Mouse (Mus musculus) gonadal fat pad, adult 2 months (tissue): ENCODE measurements at regions not wholly inside any gene's neighbourhood (a gene's known extent, or its start where the extent isn't known, plus 50 kb on each side); places are given as distances from the start of the nearest gene placed in this dataset.
"Not testable (repeated sequence)": the region's sequence is repeated elsewhere in the genome, so short reads cannot be mapped to it uniquely, and the experiment has no call there.

Experiments used
- DNase-seq: peaks from one replicate; pipeline ENCODE4 v3.0.0-alpha.2; 2012; ENCODE audit warnings: low read depth

DNA sequence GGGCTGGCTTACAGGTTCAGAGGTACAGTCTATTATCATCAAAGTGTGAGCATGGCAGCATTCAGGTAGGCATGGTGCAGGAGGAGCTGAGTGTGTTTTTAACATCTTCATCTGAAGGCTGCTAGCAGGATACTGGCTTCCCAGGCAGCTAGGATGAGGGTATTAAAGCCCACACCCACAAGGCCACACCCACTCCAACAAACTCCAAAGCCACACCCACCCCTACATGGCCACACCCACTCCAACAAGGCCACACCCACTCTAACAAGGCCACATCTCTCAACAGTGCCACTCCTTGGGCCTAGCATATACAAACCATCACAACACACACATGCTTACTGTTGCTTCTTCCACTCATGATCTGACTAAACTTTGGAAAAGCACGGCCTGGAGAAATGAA lies 172.5 kb downstream of the Msrb3 start:
- DNase-seq = no peak

DNA sequence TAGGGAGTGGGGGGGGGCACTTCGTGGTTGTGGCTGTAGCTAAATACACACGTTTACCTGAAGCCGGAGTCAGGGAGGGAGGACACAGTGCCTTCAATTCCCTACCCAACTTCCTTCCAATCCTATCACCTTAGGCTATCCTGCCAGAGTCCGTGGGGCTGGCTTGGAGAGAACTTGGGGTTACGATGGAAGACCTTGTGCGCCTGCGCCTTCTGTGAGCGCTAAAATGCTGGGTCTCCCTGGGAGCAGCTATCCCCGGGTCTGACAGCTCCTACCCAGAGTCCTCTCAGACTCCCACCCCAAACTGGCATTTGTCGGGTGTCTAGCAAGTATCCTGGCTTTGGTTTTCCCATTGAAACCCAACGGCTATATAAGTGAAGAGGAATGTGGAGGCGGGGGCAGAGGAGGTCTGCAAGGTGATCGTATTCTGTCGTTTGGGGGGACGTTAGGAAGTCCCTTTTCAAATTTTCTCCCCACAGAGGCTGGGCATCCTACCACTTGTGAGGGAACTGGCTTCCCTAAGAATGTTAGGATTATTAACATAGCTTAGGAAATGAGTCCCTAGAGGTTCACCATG lies 176.9 kb downstream of the Msrb3 start:
- no peak for DNase-seq

DNA sequence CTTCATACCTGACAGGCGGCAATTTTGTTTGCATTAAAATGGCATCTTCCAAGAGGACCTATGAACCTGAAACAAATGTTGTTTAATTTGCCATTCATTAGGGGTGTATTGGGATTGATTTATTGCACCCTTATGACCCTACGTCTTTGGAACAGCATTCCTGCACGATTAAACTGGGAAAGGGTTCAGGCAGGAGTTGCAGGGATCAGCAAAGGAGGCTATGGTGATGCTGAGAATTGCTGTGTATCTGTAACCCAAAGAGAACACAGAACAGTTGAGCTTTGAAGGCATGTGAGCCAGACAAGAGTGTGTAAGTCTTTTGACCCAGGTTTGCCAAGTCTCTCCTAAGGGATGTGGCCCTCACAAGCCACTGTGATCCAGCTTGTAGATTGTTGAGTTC lies 177.9 kb downstream of the Msrb3 start:
- DNase-seq = no peak

DNA sequence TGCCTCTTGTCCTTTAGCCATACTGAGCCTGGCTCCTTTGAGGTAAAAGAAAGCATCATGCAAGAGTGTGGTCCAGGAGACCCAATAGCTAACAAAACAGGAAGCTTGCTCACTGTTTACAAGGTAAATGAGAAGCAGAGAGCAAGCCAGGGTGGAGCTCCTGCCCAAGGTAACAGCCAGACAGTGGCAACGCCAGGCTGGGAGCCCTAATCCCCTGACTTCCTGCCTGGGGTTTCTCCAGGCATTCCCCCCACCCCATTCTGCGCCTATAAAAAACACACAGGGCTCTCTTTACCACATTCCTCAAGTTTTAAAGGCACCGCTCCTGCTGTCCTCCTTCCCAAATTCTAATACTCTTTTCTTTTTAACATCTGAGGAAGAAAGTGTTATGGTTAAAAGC lies 178.8 kb downstream of the Msrb3 start:
- no peak for DNase-seq

DNA sequence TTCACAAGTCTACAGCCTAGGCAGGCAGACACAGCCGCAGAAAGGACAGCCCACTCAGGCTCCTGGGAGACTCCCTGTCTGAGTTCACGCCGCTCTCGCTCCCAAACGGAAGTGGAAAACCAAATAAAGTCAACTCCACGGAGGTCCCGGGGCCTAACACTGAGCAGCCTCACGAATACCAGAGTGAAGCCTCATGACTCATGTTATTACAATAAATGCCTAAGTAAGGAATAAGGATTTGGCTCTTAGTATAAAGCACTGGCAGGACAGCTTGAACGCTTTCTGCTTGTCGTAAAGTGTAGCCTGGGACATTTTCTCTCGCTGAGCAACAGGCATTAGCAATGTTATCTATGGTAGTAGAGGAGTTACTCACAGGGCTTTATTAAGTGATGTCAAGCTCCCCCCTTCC lies 181.7 kb downstream of the Msrb3 start:
- no peak for DNase-seq

DNA sequence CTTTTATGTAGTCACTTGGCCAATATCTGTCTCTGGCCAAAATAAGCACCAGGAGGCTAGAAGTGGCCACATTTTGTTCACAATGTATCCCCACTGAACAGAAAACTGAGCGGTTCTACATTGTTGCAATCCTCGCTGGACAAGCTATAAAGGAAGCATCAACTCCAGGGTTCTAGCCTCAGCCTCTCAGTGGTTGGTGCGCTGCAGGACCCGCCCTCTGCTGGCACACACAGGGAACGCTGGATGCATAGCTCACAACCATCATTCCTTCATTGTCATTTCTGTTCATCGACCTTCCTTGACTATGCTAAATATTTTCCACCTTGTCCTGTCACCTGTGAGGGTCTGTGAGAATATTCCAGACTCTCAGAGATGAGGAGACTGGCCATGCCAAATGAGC lies 182.5 kb downstream of the Msrb3 start:
- no peak for DNase-seq

DNA sequence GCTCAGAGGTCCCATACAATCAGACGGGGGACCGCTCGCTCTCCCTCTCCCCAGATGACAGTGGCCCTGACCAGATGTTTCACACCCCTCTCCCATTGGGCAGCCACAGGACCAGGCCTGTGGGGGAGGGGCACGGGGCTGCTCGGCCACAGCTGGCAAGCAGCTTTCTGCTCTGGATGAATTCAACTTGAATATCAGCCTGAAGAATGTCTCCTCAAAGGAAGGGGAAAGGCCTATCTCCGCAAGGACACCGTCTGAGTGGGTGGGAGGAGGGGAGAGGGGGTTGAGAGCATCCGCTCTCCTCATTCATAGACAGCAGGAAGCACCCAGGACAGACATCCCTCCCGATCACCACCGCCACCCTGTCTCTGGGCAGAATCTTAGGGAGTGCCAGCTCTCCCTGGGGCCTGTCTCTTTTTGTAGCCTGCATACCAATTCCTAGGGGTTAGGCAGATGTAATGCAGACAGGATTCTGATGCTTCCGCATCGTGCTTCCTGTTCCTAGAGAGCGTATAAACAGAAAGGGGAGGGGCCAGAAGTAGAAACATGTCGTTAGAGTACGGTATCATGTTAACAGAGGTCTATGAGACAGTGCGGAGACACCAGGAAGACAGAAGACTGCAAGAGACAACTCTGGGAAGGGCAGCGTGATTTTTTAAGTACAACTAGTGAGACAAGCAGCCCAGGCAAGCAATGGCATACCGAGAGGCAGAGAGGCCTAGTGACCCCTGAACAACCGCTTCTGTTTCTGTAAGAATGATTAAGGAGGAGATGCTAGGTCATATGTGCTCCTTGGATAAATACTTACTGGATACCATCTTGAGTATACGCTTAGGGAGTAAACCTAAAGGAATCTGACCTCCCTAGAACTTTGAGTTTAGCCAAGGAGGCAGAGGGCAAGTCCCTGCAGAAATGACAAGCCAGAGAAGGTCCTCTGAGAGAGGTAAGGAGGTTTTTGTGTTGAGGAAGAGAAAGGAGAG lies 190.8 kb downstream of the Msrb3 start:
- no peak for DNase-seq

DNA sequence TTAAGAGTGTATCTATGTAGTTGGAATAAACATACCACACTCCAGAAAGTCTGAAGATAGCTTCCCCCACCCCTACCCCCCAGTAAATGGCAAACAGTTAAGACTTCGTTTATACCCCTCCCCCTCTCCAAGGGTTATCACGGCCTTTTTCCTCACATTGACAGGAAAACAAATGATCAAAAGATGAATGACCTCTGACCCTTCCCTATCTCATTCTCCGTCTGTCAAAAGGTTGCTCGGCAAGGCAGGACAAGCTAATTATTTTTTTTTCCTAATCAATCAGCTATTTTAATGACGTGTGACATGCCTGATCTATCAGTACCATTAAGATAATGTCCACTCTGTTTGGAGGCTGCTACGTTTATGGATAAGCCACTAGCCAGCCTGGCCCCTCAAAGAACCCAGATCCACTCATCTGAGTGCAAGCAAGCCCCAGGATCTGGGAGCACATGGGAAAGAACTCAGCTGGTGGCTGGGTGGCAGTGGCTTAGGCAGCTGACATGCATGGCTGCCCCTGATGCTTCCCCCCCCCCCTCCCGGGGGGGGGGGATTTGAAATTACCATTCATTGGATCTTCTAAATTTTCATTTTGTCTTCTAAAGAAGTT lies 192.1 kb downstream of the Msrb3 start:
- DNase-seq = no peak

DNA sequence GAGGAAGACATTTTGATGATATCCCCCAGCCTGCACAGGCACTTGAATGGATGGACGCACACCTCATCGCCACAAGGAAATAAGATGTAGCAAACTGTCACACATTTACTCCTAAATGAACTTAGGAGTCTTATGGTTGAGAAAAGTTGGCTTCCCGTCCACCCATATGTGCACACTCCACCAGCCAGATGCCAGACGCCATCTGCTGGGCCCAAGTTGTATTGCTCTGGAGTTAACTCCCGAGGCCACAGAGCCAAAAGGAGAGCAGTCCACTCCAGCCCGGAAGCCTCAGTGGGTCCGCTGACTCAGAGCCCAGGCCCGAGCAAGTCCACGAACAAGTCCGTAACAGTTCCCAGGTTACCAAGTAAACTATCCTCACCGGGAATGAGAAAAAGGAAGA lies 197.1 kb downstream of the Msrb3 start:
- DNase-seq = peak; percentile 5

DNA sequence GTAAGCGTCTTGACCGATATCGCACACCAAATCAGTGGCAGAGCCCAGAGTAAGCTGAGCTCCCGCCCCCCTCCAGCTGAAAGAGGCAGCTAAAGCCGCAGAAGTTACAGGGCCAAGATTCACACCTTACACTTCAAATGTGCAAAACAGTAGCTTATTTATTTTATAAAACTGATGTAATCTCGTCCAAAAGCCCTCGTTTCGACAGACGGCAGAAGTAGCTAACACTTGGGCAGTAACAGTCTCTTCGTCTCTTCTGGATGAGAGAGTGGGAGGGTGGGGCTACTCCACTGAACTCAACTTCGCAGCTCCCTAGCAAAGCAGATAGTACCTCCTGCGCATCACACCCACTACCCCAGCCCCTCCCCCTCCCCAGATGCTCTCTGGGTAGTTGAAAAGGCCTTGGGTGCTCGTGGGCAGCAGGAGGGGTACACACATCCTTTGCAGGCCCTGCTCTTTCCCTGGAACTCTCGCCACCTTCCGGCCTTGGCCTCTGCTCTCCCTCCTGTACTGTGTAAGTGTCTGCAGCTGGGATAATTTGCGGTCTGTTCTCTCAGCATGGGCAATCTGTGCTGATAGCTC lies 201.5 kb downstream of the Msrb3 start:
- no peak for DNase-seq

DNA sequence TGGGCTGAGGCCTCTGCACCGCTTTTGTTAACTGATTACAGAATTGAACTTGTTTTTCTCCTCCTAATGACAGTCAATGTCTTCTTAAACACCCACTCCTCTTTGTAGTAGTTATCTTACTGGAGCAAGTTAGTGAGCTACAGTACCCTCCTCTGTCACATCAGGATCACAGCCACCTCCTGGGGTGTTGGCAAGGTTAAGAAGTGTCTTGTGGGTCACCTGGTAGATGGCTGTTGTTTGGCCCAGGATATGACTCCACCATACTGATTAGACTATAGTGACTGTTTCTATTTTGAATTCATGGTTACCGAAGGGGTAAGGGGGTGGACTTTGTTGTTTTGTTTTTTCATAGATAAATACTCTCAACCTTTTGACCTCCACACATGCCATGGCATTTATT lies 202.4 kb downstream of the Msrb3 start:
- no peak for DNase-seq

DNA sequence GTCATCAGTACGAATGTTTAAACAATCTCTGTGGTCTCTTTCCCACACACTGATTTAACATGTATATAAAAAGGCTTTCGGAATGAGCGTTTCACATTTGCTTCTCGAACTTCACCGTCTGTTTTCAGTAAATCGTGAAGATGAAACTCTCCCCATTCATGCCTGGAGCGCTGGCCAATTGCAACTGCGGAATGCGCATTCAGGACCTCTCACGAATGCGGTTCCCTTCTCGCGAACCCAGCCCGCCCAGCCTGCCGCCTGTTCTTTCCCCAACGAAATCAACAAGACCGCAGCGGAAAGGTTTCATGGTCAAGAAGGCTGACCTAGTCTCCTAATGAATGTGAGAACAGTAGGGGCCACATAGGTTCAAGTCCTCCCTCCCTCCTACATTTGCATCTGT lies 204.4 kb downstream of the Msrb3 start:
- DNase-seq = no peak

DNA sequence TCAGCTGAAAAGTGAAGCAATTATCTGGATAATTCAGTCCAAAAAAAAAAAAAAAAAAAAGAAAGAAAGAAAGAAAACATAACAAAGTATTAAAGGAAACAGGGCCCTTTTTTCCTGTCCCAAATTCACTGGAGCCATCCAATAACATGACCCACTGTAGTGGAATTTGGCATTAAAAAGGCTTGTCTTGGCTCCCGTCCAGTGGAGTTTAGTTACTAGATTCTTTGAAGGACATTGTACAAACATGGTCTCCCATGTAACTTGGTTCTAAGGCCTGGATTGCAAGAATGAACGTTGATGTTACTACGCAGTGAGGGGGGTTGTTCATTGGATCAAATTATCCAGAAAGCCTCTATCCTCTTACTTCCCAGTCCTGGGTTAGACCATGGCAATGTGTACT lies 207.4 kb downstream of the Msrb3 start:
- DNase-seq = no peak

DNA sequence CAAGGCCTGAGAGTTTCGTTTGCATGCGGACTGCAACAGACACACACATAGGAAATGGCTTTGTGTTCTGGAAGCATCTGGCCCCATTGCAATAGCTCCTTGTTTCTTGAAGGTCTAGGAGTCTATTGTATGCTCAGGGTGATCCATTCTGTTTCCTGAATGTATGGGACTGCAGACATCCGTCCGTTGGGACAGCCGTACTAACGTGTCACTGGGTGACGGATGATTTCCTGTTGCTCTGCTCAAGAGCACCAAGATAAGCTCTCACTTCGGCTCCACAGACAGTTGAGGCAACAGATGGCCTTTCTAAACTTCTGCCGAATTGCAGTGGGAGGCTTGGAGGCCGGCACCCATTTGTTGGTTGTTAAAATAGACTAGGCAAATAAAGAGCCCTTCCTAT lies 209.9 kb upstream of the Hmga2 start:
- DNase-seq = no peak

DNA sequence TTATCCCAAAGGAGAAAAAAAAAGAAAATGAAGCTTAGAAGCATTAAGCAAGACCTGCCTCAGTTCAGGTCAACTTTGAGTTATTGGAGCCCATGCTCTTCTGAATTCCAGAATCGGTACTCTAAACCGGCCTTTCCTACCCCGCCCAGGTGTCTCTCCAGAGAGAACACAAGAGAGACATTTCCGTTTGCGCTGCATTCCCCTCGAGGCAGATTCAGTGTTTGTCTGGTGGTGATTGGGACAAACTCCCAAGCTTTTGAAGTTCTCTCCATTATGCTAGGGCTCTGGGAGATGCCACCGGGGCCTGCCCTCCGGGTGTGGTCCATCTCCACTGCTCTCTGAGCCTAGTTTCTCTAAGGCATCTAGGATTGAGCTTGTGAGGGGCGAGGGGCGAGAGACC lies 205.8 kb upstream of the Hmga2 start:
- DNase-seq = no peak

DNA sequence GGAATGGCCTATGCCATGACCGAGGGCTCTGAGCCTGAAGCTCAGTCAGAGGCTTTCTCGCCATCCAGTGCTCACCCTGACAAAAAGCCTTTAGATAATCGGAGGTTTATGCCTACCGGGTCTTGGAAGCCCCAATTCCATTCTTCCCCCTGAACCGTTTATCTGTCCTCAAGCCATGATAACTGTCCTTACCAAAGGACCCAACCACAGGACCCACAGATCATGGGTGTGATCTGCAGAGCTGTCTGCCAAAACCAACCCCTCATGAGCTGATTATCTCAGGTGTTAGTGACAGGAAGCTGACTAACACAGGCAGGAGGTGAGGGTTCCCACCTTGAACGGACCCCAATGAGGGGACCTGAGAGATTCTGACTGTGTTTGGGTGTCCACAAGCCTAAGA lies 203.7 kb upstream of the Hmga2 start:
- DNase-seq = no peak

DNA sequence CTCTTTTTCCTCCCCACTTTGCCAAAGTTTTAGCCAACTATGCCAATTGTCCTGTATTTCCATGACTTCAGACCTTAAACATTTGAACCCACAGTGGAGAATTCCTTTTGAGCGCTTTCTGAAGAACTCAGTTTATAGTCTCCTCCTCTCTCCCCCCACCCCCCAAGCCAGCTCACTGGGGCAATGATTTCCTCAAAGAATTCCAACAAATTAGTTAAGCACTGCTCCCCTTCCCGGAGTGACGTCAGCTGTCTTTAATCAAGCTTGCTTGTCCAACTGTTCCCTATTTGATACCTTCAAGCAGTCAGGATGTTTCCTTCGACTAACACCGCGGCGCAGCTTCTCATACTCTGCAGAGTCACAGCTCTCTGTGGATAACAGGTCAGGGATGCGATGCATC lies 202.0 kb upstream of the Hmga2 start:
- no peak for DNase-seq

DNA sequence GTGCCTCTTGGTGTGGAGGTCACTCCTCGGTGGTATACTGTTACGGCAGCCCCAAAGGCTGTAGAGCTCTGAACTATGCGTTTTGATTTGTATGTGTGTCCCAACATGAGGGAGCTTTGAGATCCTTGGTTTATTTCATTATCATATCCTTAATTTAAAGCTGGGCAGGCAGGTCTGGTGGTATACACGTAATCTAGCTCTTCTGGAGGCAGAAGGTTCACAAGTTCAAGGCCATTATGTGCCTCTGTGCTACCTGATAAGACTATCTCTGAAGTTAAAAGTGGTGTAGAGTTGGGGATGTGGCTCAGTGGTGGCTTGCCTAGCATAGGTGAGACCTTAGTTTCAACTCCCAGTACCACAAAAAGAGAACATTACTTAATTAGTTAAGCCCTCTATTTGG lies 199.1 kb upstream of the Hmga2 start:
- DNase-seq = no peak

DNA sequence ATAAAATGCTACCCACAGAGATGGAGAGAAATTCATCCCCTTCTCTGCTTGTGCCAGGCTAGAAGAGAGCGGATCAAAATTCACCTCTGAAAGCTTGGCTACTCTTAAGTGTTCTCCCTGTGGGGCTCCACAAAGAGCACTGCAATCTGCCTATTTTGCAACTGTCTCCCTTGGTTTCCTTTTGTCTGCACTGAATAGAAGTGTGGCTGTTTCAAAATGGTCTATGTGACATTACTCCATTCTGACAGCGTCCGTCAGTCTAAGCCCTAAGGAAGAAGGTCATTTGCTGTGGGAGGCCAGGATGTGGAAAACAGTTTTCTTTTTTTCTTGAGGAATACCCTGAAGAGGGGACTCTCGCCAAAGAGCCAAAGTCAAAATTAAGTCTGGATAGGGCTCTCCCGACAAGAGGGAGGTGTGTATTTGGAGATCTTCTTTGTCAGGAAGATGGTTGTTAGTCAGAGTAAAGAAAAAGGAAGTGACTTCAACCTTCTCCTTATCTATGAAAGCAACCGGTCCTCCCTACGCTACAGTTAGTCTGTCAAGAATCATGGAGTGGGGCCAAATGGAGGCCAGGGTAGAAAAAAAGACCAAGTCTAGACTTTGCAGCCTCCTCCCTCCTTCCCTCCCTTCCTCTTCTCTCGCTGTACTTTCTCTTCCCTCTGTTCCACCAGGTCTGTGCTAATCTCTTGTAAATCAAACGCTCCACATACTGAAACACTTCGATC lies 198.2 kb upstream of the Hmga2 start:
- no peak for DNase-seq

DNA sequence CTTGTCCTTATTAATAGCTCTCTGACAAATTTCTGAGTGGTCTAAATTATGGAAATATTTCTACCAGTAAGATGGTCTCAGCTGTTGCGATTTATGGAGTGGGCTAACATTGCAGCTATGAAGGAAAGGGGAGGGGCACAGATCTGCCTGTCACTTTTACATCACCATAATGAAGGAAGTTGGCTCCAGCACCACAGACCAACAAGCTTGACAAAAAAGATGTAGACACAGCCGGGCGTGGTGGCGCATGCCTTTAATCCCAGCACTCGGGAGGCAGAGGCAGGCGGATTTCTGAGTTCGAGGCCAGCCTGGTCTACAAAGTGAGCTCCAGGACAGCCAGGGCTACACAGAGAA lies 191.4 kb upstream of the Hmga2 start:
- DNase-seq = not testable (repeated sequence)

DNA sequence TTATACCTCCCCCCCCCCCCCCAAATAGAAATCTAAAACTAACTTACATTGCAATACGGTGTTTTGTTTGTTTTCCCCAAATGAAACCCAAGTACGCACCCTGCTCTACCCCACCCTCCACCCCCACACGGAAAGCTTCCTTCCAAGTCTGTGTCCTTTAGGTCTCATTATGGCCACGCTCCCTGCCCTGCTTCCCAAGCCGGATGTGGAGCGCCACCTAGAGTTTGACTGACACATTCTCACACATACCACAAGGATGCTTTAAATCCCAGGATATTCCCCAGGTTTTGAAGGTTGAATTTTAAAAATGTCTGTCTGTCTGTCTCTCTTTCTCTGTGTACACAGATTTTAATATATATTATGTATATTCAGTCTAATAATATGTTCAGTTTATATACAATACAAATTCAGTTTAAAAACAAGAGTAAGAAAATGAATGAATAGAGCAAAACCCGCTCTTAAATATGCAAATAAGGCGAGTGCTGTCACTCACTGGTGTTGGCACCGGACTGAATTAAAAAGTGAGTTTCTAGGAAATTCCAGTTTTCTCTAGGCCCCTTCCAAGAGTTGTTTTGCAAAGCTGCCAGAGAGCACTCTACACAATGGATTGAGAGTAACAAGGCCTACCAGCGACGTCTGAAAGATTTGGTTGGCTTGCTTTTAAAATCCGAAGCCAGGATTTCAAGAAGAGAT lies 190.9 kb upstream of the Hmga2 start:
- DNase-seq = no peak
